Mouse (Mus musculus) lung, adult 2 months (tissue): ENCODE data around the gene Esam.

Experiments used
- CTCF ChIP-seq: fragments of 200-500 bp; IDR thresholded peaks from 2 replicates; pipeline ENCODE4 v1.5.1; 2011; ENCODE audit warnings: mild to moderate bottlenecking, low read length, control low read depth; ENCODE audit not compliant: insufficient read depth
- POLR2A ChIP-seq: fragments of 200-500 bp; IDR thresholded peaks from 2 replicates; pipeline ENCODE4 v1.6.1; 2011; ENCODE audit warnings: low read depth, mild to moderate bottlenecking, control low read depth, low read length, borderline replicate concordance; ENCODE audit errors: extremely low read depth

DNA sequence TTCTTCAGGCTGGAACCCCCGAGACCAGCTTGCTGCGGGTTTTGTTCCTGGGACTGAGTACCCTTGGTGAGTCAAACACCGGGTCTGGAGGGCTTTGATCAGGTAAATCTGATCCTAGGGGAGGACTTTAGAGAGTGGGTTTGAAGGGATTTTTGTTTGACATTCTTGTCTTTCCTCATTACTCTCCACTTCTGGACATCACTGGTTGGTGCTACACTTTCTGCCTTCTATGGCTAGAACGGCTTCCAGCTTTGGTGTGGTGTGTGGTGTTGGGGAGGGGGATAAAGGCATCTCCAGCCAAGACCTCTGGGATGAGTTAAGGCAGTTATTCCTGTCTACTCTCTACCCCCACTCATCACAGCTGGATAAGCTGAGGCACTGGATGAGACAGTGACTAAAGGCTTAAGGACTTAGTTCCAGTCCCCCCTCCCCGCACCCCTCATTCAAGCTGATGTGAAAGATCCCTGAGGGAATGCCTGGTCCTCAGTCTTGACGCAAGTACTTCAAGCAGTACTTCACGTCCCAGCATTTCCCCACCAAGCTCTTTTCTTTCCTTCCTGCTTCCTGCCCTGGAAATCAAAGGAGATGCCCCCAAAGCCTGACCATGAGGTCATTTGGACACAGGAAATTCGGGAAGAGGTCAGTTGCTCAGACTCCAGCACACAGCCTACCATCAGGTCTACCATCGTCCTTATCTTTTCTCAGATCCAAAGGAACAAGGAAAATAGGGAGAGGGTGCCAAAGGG, 520 bp downstream of the Esam start:
- no peak for TF ChIP-seq CTCF
- peak; percentile 40; the same call in 1 of the 2 replicates for TF ChIP-seq POLR2A
